Mouse (Mus musculus) hindbrain, postnatal 0 days (tissue): ENCODE measurements around the gene Gca. TPM values are rescaled to one million over a fixed set of nuclear protein-coding genes. Genes with fewer than 3 reads are reported as not detected.
A peak's percentile ranks its signal among the peaks of the same experiment; 100 is the strongest.

Experiments
- ATAC-seq: fragments of 200-750 bp; cut with Nextera tagmentation; 2 replicates; pipeline ENCODE4 v1.8.0; 2017; ENCODE audit warnings: mild to moderate bottlenecking, moderate TSS enrichment, moderate library complexity
- DNase-seq: peaks from one replicate; pipeline ENCODE4 v3.0.0-alpha.2; 2015; ENCODE audit warnings: low spot score
- H3K27ac ChIP-seq: fragments of 300-500 bp; sonication (generic); 2 replicates; pipeline ENCODE4 v1.5.1; 2014; ENCODE audit warnings: mild to moderate bottlenecking
- H3K27me3 ChIP-seq: fragments of 300-500 bp; sonication (generic); 2 replicates; pipeline ENCODE4 v1.6.1; 2014; ENCODE audit warnings: low read length, mixed read lengths; ENCODE audit not compliant: insufficient read depth
- H3K36me3 ChIP-seq: fragments of 300-500 bp; sonication (generic); 2 replicates; pipeline ENCODE4 v1.6.1; 2014; ENCODE audit warnings: low read length, mixed read lengths; ENCODE audit not compliant: insufficient read depth
- H3K4me1 ChIP-seq: fragments of 300-500 bp; sonication (generic); 2 replicates; pipeline ENCODE4 v1.6.1; 2014; ENCODE audit warnings: antibody characterized with exemption, low read length, mixed read lengths; ENCODE audit not compliant: insufficient read depth
- H3K4me2 ChIP-seq: fragments of 300-500 bp; sonication (generic); 2 replicates; pipeline ENCODE4 v1.6.1; 2014; ENCODE audit warnings: low read depth, mild to moderate bottlenecking, low read length, moderate library complexity, mixed read lengths
- H3K4me3 ChIP-seq: fragments of 300-500 bp; sonication (generic); 2 replicates; pipeline ENCODE4 v1.5.1; 2014; ENCODE audit warnings: low read length
- H3K9ac ChIP-seq: fragments of 300-500 bp; sonication (generic); replicated peaks from 2 replicates; pipeline ENCODE4 v1.6.1; 2014; ENCODE audit warnings: mild to moderate bottlenecking, low read length, moderate library complexity, mixed read lengths
- H3K9me3 ChIP-seq: fragments of 300-500 bp; sonication (generic); 2 replicates; pipeline ENCODE4 v1.6.1; 2016; ENCODE audit warnings: low read length, mixed read lengths
- CTCF ChIP-seq: IDR thresholded peaks from 2 replicates; pipeline ENCODE4 v1.5.1; 2016; ENCODE audit warnings: antibody characterized with exemption, control low read depth, low read depth
- WGBS: fragments of 180-500 bp; shearing (Covaris S2); extraction: QIAGEN DNeasy Blood & Tissue Kit; methylation state at CpG from one replicate; pipeline ENCODE4 v1.1.7; 2014; 5-methylcytosine and 5-hydroxymethylcytosine counted together
- polyA plus RNA-seq: library from polyadenylated mRNA; unstranded; fragments of >200 nt; fragmentation: Nextera tagmentation; extraction: Ambion mirVana; gene quantifications from 2 replicates; pipeline ENCODE4 v1.2.1, GENCODE M21; 2015
- total RNA-seq: library from RNA; depleted of rRNA; stranded (reverse); fragments of >200 nt; gene quantifications from 2 replicates; pipeline ENCODE4 v1.2.3, GENCODE M21; 2014

Gene Gca
- total and polyA plus RNA-seq, 2 experiments from 2014 or later, result 2.7 to 4.3 TPM

DNA sequence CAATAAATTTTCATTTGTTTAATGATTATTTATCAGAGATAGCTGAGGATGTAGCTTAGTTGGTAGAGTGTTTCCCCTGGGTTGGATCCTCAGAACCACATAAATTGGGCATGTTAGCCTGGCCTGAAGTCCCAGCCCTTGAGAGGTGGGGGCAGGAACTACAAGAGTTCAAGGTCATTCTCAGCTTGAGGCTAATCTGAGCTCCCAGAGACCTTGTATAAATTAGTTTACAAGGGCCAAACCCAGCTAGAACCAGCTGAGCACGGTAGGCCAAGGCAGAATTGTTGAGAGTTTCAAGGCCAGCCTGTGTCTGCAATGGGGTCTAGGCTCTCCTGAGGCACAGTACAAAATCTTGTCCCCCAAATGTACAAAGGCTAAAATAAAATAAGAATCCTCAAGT, 1.5 kb downstream of the Gca start:
- no peaks in the 10 kb centered on the region for H3K9me3 ChIP-seq
- DNase-seq, result no peak
- no peak overlapping the region for H3K27ac ChIP-seq
- H3K36me3 ChIP-seq, result no peaks in the 10 kb centered on the region
- no peak overlapping the region for H3K4me3 ChIP-seq
- 52% methylated on average over 1 of the region's 1 CpGs for WGBS
- TF ChIP-seq CTCF, result no peak
- H3K4me2 ChIP-seq, result no peak overlapping the region
- H3K9ac ChIP-seq, result no peak overlapping the region
- no peaks in the 10 kb centered on the region for H3K4me1 ChIP-seq
- no peak for ATAC-seq
- H3K27me3 ChIP-seq, result no peaks in the 10 kb centered on the region

DNA sequence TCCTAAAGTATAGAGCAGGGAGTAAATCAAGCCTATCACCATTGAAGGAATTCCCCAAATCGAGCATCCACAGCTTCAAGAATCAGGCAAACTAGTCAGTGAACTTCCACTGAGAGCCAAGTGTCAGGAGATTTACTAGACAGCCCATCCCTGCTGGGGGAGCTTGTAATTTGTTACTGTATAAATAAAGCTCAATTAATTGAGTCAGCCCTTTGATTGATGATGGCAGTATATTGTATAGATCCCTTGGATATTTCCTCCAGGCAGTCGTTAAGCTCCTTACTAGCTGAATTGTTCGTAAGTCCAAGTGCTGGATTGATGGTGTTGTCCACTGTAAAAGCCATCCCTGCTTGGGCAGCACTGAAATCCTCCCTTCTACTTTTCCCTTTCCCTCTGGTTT, 5.8 kb downstream of the Gca start:
- H3K4me3 ChIP-seq, result no peak overlapping the region
- DNase-seq (no peak), ATAC-seq (no peak)
- no peaks in the 10 kb centered on the region for H3K36me3 ChIP-seq
- H3K4me1 ChIP-seq, result no peaks in the 10 kb centered on the region
- TF ChIP-seq CTCF, result no peak
- H3K9ac ChIP-seq, result no peak overlapping the region
- H3K9me3 ChIP-seq, result no peaks in the 10 kb centered on the region
- WGBS, result 57% methylated on average over 3 of the region's 3 CpGs
- no peak overlapping the region for H3K4me2 ChIP-seq
- H3K27ac ChIP-seq, result no peak overlapping the region
- H3K27me3 ChIP-seq, result no peaks in the 10 kb centered on the region

DNA sequence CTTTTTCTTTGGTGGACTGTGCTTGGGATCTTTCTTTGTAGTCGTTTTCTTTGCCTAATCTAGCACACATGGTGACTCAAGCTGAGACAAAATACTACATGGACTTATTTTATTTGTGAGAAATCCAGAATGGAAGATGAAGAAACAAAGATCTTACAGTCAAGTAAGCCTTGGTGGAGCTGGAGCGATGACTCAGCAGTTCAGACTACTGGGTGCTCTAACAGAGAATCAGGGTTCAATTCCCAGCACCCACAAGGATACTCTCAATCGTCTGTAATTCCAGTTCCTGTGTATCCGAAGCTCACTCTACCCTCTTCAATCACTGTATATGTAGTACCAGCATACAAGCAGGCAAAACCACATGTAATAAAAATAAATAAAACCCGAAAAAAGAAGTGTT, 6.2 kb downstream of the Gca start:
- Histone ChIP-seq H3K36me3 (no peaks in the 10 kb centered on the region), H3K27me3 (no peaks in the 10 kb centered on the region), H3K9me3 (no peaks in the 10 kb centered on the region), H3K4me1 (no peaks in the 10 kb centered on the region), H3K4me3 (no peak overlapping the region), H3K27ac (no peak overlapping the region), H3K9ac (no peak overlapping the region), H3K4me2 (no peak overlapping the region)
- 86% methylated on average over 5 of the region's 5 CpGs for WGBS
- ATAC-seq (no peak), DNase-seq (no peak)
- no peak for TF ChIP-seq CTCF

DNA sequence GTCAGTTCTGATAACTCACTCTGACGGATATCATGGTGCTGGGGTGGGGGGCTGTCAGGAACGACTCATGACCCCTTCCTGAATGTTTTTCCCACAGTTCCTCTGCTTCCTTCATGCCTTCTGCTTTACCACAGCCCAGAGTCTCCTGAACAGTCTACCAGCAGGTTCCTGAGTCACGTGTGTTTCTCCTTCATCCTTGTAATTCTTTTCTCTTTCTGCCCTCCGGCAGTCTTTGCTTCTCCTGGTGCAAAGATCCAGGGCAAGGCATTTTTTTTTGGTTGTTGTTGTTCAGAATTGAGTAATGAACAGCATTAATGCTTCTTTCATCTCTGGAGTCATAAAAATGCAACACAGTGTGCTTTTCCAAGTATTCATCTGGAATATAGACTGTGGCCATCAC, 6.7 kb downstream of the Gca start:
- 80% methylated on average over 4 of the region's 4 CpGs for WGBS
- TF ChIP-seq CTCF, result no peak
- no peak overlapping the region for H3K27ac ChIP-seq
- H3K9me3 ChIP-seq, result no peaks in the 10 kb centered on the region
- H3K4me3 ChIP-seq, result no peak overlapping the region
- no peaks in the 10 kb centered on the region for H3K27me3 ChIP-seq
- ATAC-seq (no peak), DNase-seq (no peak)
- no peaks in the 10 kb centered on the region for H3K36me3 ChIP-seq
- no peak overlapping the region for H3K4me2 ChIP-seq
- no peaks in the 10 kb centered on the region for H3K4me1 ChIP-seq
- no peak overlapping the region for H3K9ac ChIP-seq

DNA sequence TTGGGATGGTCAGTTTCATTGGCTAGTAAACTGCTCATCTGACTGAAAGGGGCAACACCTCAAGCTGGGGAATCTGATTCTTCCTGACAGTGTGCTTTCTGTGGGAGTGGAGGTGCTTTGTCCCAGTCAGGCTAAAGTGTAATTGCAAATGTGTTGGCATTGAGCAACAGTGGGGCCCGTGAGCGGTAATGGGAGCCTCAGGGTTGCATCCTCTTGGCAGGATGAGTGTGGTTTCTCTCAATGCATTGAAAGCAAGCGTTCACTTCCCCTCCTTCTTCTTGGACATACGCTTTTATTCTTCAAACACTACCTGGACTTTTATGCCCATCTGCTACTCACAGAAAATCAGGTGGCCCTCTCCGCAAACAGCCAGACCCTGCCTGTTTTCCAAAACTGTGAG, 8.7 kb downstream of the Gca start:
- no peaks in the 10 kb centered on the region for H3K9me3 ChIP-seq
- ATAC-seq (no peak), DNase-seq (no peak)
- no peaks in the 10 kb centered on the region for H3K36me3 ChIP-seq
- no peak overlapping the region for H3K4me3 ChIP-seq
- no peak overlapping the region for H3K27ac ChIP-seq
- no peaks in the 10 kb centered on the region for H3K4me1 ChIP-seq
- no peak overlapping the region for H3K4me2 ChIP-seq
- H3K27me3 ChIP-seq, result no peaks in the 10 kb centered on the region
- no peak overlapping the region for H3K9ac ChIP-seq
- 87% methylated on average over 5 of the region's 5 CpGs for WGBS
- no peak for TF ChIP-seq CTCF

DNA sequence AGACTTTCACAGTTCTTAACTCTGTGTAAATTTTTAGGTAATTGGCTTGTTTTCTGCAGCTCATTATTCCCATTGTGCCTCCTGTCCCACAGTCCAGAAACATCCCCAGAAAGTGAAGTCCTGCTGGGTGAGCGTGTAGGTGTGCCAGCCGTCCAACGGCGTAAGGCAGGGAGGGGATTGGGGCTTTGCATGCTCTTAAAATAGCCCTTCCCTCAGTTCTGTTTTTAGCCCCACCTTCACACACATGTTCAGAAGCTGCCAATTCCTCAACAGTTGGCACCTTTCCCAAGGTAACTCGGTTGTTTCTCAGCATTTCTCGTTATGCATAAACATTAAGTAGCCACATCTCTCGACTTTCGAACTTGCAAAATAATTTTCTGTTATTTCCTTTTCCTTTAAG, 17.6 kb downstream of the Gca start:
- 62% methylated on average over 8 of the region's 8 CpGs for whole genome bisulfite sequencing
- H3K36me3 ChIP-seq, result no peaks in the 10 kb centered on the region
- no peak overlapping the region for H3K4me3 ChIP-seq
- no peaks in the 10 kb centered on the region for H3K4me1 ChIP-seq
- no peak for TF ChIP-seq CTCF
- H3K4me2 ChIP-seq, result no peak overlapping the region
- ATAC-seq (no peak), DNase-seq (peak; percentile 5)
- H3K9ac ChIP-seq, result no peak overlapping the region
- no peak overlapping the region for H3K27ac ChIP-seq
- no peaks in the 10 kb centered on the region for H3K27me3 ChIP-seq
- H3K9me3 ChIP-seq, result no peaks in the 10 kb centered on the region

DNA sequence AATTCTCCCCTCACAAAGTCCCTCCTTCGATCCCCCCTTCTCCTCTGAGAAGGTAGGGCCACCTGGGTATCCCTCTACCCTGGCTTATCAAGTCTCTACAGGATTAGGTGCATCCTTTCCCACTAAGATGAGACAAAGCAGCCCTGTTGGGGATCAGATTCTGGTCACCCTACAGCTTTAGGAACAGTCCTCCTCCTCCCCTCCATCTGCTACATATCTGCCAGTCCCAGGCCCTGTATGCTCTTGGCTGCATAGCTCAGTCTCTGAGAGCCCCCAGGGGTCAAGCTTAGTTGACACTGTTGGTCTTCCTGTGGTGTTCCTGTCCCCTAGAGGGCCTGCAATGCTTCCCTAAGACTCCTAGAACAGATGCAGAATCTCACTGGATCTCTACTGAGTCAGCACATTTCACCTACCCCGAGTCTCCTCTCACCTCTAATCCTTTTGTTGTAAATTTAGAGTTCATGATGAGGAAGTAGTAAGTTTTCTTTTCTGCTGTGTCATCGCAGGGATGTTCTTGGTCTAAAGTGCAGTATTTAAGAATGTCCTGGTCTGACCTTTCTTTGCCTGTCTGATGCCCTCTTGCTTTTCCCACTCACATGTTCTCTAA, 21.0 kb downstream of the Gca start:
- ATAC-seq, result no peak
- WGBS, result 67% methylated on average over 3 of the region's 3 CpGs
- Histone ChIP-seq H3K4me2 (no peak overlapping the region), H3K27me3 (no peaks in the 10 kb centered on the region), H3K4me3 (no peak overlapping the region), H3K27ac (no peak overlapping the region), H3K9ac (no peak overlapping the region), H3K36me3 (no peaks in the 10 kb centered on the region), H3K9me3 (no peaks in the 10 kb centered on the region), H3K4me1 (no peaks in the 10 kb centered on the region)
- no peak for TF ChIP-seq CTCF
- no peak for DNase-seq
